Mouse (Mus musculus) lung, adult 2 months (tissue): ENCODE results near the gene C1ra.

ENCODE experiments used
- CTCF ChIP-seq: fragments of 200-500 bp; IDR thresholded peaks from 2 replicates; pipeline ENCODE4 v1.5.1; 2011; ENCODE audit warnings: mild to moderate bottlenecking, low read length, control low read depth; ENCODE audit not compliant: insufficient read depth
- POLR2A ChIP-seq: fragments of 200-500 bp; IDR thresholded peaks from 2 replicates; pipeline ENCODE4 v1.6.1; 2011; ENCODE audit warnings: low read depth, mild to moderate bottlenecking, control low read depth, low read length, borderline replicate concordance; ENCODE audit errors: extremely low read depth

DNA sequence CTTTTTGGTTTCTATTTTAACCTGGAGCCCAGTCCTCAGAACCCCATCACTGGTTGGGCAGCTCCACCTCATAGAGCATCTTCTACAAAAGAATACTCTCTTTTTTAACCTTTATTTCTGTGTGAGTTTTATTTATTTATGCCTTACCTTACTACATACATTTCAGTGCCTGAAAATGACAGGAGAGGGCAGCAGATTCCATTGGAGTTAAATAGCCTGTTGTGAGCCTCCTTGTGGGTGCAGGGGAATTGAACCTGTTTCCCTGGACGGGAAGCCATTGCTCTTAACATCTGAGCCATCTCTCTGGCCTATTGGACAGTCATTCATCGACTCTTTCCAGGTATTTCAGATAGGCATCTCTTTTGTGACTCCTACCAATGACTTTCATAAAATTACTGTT, 33.2 kb downstream of the C1ra start:
- TF ChIP-seq CTCF (no peak), POLR2A (no peak)
